Mouse (Mus musculus) ES-Bruce4 (cell line): Measurements from ENCODE around the gene Lrrc1.

Experiments used
- CTCF ChIP-seq: IDR thresholded peaks from one replicate; pipeline ENCODE4 v1.8.1; 2011; ENCODE audit warnings: low read depth, low read length
- POLR2A ChIP-seq: IDR thresholded peaks from one replicate; pipeline ENCODE4 v1.8.1; 2011; ENCODE audit warnings: low read length; ENCODE audit not compliant: insufficient read depth

DNA sequence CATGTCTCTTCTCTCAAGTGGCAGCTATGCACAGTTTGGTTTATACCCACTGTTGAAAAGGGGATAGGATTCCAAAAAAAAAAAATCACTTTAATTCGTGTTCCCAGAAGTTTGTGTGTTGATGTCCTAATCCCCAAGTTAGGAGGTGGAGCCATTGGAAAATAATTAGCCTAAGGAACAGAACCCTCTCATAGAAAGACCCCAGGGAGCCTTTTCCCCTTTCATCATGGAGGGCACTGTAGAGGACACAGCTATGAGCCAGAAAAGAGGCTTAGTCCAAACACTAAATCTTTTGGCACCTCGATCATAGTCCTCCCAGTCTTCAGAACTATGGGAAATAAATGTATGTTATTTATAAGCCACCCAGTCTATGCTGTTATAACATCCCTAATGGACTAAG lies 44.8 kb upstream of the Lrrc1 start:
- TF ChIP-seq CTCF: no peak
- TF ChIP-seq POLR2A: no peak
